Mouse (Mus musculus) spleen, postnatal 4 days (tissue): Measurements from ENCODE around the gene B4galnt2.

Experiments
- DNase-seq, 2 experiments: peaks; one replicate each; pipeline ENCODE4 v3.0.0; 2022; ENCODE audit warnings: low spot score in 2 of 2

The B4galnt2 gene

DNA sequence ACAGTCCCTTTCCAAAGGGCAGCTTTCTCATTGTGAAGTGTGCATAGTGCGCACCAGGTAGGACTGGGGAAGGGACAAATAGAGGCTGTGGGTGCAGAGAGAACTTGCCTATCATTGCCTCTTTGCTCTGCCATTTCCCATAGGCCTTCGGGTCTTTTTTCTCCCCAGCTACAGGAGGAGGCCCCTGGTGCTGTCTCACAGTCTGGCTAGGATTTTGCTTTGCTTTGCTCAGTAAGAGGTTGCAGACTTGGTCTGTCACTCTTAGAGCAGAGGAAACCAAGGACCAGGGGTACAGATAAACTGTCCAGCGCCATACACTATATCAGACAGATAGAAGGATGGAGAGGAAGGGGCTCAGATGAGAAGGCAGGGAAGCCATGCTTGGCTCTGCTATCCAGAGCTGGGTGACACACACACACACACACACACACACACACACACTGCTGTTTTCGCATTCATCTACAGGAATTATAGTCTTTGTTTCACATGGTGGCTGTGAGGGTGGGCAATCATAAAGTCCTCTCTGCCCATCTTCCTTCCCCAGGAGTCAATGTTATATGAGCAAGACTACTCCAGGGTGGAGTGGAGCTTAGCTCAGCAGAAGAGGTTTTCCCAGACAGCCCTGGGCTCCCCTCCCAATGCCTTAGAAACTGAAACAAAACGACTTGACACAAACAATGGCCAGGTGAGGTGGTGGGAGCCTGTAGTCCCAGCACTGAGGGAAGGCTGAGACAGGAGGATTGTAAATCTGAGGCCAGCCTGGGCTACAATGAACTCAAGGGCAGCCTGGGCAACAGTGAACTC, 73.8 kb downstream of the B4galnt2 start:
- peak in 1 of 2 experiments; percentile 58 for DNase-seq

GRCm38 (mm10) chr11:95838999-95839868, 75.5 kb downstream of the B4galnt2 start:
- peak in 1 of 2 experiments; percentile 60 for DNase-seq

DNA sequence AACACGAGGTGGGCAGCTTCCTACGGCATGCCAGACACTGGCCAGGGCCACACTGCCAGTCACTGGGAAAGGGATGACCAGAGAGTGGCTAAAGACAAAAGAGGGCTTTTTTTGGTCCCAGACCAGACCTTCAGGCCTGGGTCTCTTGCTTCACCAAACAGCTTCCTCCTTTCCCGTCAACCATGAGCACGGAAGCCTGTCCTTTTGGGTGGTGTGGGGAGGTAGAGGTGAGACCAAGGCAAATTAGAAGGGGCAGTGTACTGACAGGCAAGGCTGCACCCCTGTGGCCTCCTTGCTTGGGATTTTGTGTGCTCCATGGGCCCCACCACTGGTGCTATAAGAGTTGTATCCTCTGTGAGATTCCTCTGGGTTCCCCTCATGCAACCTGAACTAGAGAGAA, 76.1 kb downstream of the B4galnt2 start:
- DNase-seq = peak in 1 of 2 experiments; percentile 64

GRCm38 (mm10) chr11:95837059-95837458, 77.6 kb downstream of the B4galnt2 start, which contains the start of gene Gngt2:
Gene Gngt2, plus strand, starts transcription at chr11:95837216.
- peak in 1 of 2 experiments; percentile 65 for DNase-seq

- no peak for DNase-seq
Measured at GRCm38 (mm10) chr11:95836433-95836832, 78.3 kb downstream of the B4galnt2 start.

DNA sequence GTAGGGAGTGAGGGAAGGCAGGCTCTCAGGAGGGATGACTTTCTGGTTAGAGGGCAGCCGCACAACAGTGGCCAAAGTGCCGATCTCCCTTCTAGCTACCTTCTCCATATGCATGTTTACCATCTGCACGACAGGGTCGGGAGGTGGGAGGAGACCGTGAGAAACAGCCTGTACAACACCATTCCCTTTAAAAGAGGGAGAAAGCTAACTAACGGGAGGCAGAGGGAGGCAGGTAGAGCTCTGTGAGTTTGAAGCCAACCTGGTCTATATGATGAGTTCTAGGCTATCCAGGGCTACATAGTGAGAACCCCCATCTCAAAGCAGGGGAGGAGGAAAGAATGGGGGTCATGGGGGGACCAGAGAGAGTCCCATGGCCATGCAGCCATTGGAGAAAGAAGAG, 78.9 kb downstream of the B4galnt2 start:
- DNase-seq = no peak

GRCm38 (mm10) chr11:95834742-95835710, 79.7 kb downstream of the B4galnt2 start:
- peak; percentile 60 to 70 for DNase-seq

GRCm38 (mm10) chr11:95834143-95834667, 80.5 kb downstream of the B4galnt2 start:
- DNase-seq = peak; percentile 72 to 83

- DNase-seq = peak in 1 of 2 experiments; percentile 68
Measured at GRCm38 (mm10) chr11:95833631-95834142, 81.0 kb downstream of the B4galnt2 start.

DNA sequence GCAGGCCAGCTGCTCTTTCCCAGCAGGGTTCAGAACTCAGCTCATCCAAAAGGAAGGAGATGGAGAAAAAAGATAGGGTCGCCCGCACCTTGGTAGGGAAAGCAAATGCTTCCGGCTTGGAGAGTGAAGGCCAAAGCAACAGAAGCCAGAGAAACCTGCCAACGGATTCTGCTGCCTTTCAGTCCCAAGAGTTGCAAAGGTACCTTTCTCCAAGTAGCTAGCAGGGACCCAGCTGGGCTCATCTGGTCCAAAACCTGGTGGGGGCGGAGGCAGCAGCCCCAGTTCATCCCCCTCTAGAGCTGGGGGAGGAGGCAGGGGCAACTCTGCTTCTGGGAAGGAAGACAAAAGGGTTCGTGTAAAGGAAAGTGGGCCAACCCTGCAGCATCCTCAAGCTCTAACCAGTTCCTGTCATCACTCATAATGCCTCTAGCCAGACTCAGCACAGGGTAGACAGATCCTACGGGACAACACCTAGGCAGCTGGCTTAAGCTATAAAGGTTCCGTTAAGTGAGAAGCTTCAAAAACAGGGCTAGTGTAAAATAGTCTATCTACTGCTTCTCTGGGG, 81.6 kb downstream of the B4galnt2 start:
- peak in 1 of 2 experiments; percentile 63 for DNase-seq

DNA sequence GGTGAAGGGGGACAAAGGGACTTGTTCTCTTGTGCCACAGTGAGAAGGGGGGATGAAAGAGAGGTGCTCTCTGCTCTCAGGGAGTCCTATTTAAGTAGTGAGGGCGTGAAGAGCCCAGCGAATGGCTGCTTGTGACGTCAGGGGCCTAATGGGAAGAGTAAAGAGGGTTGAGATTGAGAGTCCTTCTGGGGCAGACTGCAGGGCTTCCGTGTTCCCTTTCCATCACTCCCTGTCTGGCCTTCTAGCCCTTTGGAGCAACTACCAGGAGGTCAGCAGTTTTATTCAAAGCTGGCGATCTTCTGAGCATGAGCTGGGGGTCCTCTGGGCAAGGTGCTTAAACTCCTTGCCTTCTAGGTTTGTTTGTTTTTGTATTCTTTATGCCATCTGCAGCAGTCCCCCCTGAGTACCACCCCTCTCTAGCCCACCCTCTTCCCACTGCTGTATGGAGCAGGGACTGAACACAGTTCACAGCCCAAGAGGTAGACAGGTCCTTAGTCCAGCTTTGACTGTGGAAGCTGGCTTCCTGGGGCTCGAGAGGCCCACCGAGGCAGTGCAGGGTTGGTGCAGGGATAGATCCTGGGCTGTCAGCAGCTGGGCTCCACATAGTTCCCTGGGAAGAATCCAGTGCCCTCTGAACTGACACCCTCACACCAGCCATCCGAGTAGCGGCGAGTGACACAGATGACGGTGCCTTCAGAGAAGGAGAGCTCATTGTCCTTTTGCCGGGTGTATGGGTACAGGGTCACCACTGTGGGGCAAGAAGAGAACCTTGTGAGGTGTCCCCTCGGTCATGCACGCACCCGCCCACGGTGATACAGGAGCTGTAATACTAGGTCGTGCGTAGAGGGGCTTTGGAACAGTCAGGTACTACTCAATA, 82.3 kb downstream of the B4galnt2 start:
- peak in 1 of 2 experiments; percentile 62 for DNase-seq

DNA sequence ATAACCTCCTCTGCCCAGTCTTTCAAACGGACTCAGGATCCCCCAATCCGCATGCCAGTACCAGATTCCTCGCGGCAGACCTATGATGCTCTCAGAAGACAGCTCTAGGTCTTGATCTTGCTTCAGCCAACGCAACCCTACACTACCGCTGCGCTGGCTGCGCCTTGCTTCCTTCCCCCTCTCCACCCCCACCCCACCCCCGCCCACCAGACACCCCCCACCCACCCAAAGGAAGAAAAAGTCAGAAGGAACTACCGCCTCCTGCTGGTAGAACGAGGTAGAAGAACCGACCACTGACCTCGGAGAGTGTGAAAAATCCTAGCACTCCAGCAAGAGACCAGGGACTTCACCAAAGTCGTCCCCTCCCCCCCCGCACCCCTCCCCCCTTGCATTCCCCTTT, 83.0 kb downstream of the B4galnt2 start:
- no peak for DNase-seq

DNA sequence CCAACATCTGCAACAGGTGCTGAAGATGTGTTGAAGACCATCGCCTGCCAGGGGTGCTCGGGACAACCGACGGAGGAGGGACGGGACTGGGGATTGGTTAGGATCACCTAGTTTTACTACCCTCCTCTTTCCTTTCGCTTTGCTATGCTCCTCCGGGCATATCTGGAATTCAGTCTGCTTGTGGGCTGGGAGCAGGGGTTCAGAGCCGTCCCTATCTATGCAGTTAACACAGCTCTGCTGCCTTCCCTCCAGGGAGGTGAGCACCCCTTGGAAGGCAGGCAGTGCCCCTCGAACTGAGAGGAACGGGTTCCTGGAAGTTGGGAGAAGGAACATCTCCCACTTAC, 83.4 kb downstream of the B4galnt2 start:
- no peak for DNase-seq

- peak in 1 of 2 experiments; percentile 76 for DNase-seq
Measured at GRCm38 (mm10) chr11:95830411-95831275, 84.0 kb downstream of the B4galnt2 start.

DNA sequence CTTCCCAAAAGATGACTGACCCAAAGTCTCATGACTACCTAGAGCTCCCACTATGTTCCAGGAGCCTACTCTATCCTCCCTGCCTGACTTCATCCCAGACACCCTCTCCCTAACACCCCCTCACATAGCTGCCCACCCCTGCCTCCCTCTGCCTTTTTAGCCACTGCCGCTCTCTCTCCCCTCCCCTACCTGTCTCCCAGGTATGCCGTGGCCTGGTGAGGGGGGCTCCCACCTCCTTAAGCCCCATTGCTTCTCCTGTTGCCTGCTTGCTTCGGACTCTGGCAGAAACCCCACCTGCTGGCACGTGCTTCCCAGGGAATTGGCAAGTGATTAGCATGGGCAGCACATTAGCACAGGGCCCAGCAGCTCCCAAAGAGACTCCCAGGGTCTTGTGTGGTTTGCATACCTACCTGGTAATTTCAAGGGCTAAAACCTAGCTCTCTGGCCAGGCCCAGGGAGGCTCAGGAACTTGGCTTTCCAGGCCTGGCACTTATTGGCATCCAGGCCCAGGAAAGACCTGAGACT, 85.1 kb downstream of the B4galnt2 start:
- peak in 1 of 2 experiments; percentile 65 for DNase-seq

- DNase-seq = no peak
Measured at GRCm38 (mm10) chr11:95828181-95828964, 86.3 kb downstream of the B4galnt2 start.

DNA sequence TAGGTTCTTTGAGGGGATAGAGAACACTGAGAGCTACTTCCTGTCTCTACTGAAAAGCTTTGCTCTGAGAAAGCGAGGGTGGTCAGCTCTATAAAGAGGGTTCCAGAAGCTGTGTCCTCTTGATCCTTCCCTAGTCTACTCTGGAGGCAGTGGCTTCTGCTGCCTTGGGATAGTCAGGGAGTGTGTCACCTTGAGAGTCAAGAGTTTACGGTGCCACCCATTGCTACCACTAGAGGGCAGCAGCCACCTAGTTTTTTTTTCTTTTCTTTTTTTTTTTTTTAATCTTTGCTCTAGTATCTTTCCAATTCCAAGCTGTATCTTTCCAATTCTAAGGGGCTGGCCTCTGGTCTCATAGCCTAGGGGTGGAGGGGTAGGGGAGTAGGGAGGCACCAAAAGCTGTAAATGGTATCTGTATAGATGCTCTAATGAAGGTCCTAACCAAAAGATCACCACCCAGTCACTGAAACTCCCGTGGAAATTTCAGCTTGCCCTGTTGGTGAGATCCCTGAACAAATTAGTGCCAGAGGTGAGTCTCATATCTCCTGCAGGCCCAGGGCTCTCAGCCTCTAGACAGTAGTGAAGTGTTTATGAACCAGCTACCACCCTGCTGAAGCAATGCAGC, 87.1 kb downstream of the B4galnt2 start:
- DNase-seq = peak; percentile 75 to 90
